Mouse (Mus musculus) neural tube, embryonic 14.5 days (tissue): Measurements from ENCODE around the gene Stxbp6. TPM values are rescaled to one million over a fixed set of nuclear protein-coding genes. Genes with fewer than 3 reads are reported as not detected.

Source experiments
- ATAC-seq: fragments of 200-750 bp; cut with Nextera tagmentation; 2 replicates; pipeline ENCODE4 v1.8.0; 2017; ENCODE audit warnings: low read depth, mild to moderate bottlenecking, moderate TSS enrichment, moderate library complexity
- H3K27ac ChIP-seq: fragments of 300-500 bp; sonication (generic); 2 replicates; pipeline ENCODE4 v1.5.1; 2014; ENCODE audit warnings: low read depth, mild to moderate bottlenecking, control low read depth, low read length, moderate library complexity, mixed read lengths
- H3K27me3 ChIP-seq: fragments of 300-500 bp; sonication (generic); 2 replicates; pipeline ENCODE4 v1.6.1; 2014; ENCODE audit warnings: low read length; ENCODE audit not compliant: control insufficient read depth, insufficient read depth
- H3K36me3 ChIP-seq: fragments of 300-500 bp; sonication (generic); 2 replicates; pipeline ENCODE4 v1.6.1; 2014; ENCODE audit warnings: low read length, mixed read lengths; ENCODE audit not compliant: control insufficient read depth, insufficient read depth
- H3K4me1 ChIP-seq: fragments of 300-500 bp; sonication (generic); 2 replicates; pipeline ENCODE4 v1.6.1; 2014; ENCODE audit warnings: low read length; ENCODE audit not compliant: control insufficient read depth, insufficient read depth
- H3K4me2 ChIP-seq: fragments of 300-500 bp; sonication (generic); 2 replicates; pipeline ENCODE4 v1.6.1; 2014; ENCODE audit warnings: mild to moderate bottlenecking, low read depth, low read length, control low read depth
- H3K4me3 ChIP-seq: fragments of 300-500 bp; sonication (generic); 2 replicates; pipeline ENCODE4 v1.5.1; 2014; ENCODE audit warnings: low read depth, low read length, control low read depth, mixed read lengths
- H3K9ac ChIP-seq: fragments of 300-500 bp; sonication (generic); replicated peaks from 2 replicates; pipeline ENCODE4 v1.6.1; 2014; ENCODE audit warnings: low read depth, mild to moderate bottlenecking, control low read depth, low read length, mixed read lengths
- H3K9me3 ChIP-seq: fragments of 300-500 bp; sonication (generic); 2 replicates; pipeline ENCODE4 v1.6.1; 2016; ENCODE audit warnings: low read length; ENCODE audit not compliant: control insufficient read depth
- WGBS: fragments of 180-500 bp; shearing (Covaris S2); extraction: QIAGEN DNeasy Blood & Tissue Kit; methylation state at CpG from one replicate; pipeline ENCODE4 v1.1.7; 2014; 5-methylcytosine and 5-hydroxymethylcytosine counted together
- polyA plus RNA-seq: library from polyadenylated mRNA; unstranded; fragments of >200 nt; fragmentation: Nextera tagmentation; extraction: Ambion mirVana; gene quantifications from 2 replicates; pipeline ENCODE4 v1.2.1, GENCODE M21; 2014

Gene Stxbp6
- polyA plus RNA-seq, 1 experiment from 2014 or later = 23.7 TPM

DNA sequence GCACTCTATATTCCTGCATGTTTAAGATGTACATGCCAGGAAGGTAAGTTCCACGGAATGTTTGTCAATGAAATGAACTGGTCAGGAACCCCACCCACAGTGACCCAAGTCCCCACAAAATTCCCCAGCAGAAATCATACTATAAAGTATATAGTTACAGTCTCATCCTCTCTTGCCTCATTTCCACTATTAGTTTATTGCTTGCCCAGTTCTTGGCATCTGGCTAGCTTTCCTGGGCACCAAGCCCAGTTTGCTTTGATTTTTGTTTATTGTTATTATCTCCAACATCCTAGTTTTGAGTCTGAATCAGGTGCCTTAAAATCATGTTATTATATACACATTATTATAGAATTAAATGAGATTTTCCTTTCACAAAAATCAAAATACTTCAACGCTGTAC lies 168.5 kb downstream of the Stxbp6 start:
- no peaks in the 10 kb centered on the region for H3K27me3 ChIP-seq
- no peak for ATAC-seq
- H3K27ac ChIP-seq = no peak overlapping the region
- H3K4me1 ChIP-seq = no peaks in the 10 kb centered on the region
- 90% methylated on average over 2 of the region's 2 CpGs for WGBS
- no peaks in the 10 kb centered on the region for H3K36me3 ChIP-seq
- no peak overlapping the region for H3K9ac ChIP-seq
- H3K4me3 ChIP-seq = no peak overlapping the region
- H3K9me3 ChIP-seq = no peaks in the 10 kb centered on the region
- H3K4me2 ChIP-seq = no peak overlapping the region

DNA sequence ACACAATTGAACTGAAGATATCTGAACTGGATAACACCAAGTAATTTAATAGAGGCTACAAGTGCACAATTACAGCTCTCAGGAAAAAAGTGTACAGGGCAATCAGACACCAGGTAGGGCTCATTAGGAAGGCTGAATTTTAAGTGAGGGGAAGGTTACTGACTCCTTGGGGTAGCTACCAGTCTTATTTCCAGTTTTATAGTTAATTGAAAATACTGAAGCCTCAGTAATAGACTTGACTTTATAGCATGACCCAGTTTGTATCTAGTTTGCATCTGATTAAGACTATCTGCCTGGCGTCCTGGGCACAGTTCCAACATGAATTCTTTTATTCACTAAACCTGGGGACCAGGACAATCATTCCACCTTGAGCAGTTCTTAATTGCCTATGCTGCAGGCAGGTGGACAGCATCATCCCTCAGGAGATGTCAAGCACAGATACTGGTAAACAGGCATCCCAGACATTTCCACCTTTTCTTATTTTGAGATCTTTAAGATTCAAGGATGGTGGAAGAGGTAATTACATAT lies 171.2 kb downstream of the Stxbp6 start:
- Histone ChIP-seq H3K9ac (no peak overlapping the region), H3K9me3 (no peaks in the 10 kb centered on the region), H3K27ac (no peak overlapping the region), H3K36me3 (no peaks in the 10 kb centered on the region), H3K4me1 (no peaks in the 10 kb centered on the region), H3K4me2 (no peak overlapping the region), H3K4me3 (no peak overlapping the region), H3K27me3 (no peaks in the 10 kb centered on the region)
- peak; percentile 60 for ATAC-seq
- WGBS = 36% methylated on average over 1 of the region's 1 CpGs

DNA sequence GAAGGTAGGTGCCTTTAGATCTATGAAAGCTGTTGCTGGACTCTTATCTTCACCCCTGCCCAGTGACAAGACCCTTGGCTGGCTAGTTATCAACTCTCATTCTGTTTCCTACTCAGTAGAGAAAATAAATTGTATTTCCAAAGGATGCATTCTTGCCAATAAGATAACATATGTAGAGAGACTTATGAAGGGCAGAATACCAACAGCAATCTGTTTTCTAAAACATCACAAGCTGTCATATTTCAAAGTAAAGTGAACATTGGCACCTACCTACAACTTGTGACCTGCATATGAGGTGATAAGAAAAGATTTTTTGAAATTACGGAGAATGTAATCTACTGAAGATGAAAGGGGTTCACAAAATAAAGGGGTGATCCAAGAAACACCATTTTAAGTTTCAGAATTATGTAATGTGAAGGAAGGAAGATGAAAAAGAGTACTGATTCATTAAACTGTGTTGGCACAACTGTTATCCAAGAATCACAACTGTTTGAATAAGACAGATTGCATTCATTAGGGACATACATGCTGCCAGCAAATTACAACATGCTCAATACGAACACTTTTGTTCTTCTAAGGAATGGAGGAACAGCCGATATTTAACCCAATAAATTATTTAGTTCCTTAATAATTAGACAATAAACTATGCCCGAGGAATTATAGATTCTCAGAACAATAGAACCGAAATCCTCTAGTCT lies 175.2 kb downstream of the Stxbp6 start:
- WGBS = 86% methylated on average over 5 of the region's 5 CpGs

DNA sequence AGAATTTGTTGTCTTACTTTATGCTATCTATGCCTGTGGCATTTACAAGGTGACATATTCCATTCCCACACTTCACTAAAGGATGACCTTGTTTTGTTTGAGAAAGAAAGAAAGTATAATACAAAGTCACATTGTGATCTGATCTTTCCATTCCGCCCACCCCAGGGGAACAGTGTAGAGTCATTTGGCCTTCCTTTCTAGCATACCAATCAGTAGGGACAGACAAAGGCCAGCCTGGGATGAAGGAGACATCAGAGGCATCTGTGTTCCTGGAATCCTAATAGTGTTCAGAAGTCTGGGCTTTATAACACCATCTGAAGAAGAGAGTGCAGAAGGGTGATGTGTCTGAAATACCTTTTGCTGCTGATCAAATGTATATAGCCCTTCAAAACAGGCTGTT lies 178.0 kb downstream of the Stxbp6 start:
- Histone ChIP-seq H3K4me2 (no peak overlapping the region), H3K36me3 (no peaks in the 10 kb centered on the region), H3K4me3 (no peak overlapping the region), H3K27ac (no peak overlapping the region), H3K27me3 (no peaks in the 10 kb centered on the region), H3K9ac (no peak overlapping the region), H3K4me1 (no peaks in the 10 kb centered on the region), H3K9me3 (no peaks in the 10 kb centered on the region)
- 77% methylated on average over 1 of the region's 1 CpGs for WGBS
- ATAC-seq = no peak

More for the DNA sequence above, 175.2 kb downstream of the Stxbp6 start:
- no peak overlapping the region for H3K4me2 ChIP-seq
- H3K4me1 ChIP-seq = no peaks in the 10 kb centered on the region
- no peak overlapping the region for H3K27ac ChIP-seq
- H3K9ac ChIP-seq = no peak overlapping the region
- no peak overlapping the region for H3K4me3 ChIP-seq
- no peaks in the 10 kb centered on the region for H3K9me3 ChIP-seq
- H3K27me3 ChIP-seq = no peaks in the 10 kb centered on the region
- H3K36me3 ChIP-seq = no peaks in the 10 kb centered on the region
- no peak for ATAC-seq

DNA sequence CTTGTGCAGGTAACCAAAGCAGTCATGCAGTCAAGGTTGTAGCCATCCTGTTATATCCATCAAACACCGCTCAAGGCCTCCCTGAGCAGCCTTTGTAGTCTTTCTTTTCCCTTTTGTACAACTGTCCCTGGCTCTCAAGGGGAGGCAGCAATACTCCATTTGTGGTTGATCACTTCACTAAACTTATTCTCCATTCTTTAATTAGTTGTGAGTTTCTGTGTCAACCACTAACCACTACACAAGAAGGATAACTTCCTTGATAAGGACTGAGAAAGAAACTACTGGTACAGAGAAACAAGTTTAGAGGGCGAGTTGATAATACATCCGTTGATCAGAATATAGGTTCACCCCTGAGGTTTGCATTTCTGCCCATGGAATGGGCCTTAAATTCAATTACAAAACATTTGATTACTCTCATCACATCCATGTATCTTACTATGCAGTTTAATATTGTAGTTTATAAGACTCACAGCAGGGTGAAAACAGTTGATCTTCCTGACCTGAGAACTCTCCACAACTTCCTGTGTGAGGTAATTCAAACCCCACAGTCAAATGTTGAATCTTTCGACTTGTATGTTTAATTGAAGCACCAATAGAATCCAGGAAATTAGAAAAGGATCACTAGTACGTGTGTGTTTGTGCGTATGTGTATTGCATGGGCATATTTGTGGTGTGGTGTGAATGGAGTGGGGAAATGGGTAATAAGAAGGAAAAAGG lies 184.7 kb downstream of the Stxbp6 start:
- 89% methylated on average over 6 of the region's 6 CpGs for WGBS
- Histone ChIP-seq H3K36me3 (no peaks in the 10 kb centered on the region), H3K27me3 (no peaks in the 10 kb centered on the region), H3K9ac (no peak overlapping the region), H3K9me3 (no peaks in the 10 kb centered on the region), H3K4me3 (no peak overlapping the region), H3K4me2 (no peak overlapping the region), H3K4me1 (no peaks in the 10 kb centered on the region), H3K27ac (no peak overlapping the region)
- ATAC-seq = no peak

DNA sequence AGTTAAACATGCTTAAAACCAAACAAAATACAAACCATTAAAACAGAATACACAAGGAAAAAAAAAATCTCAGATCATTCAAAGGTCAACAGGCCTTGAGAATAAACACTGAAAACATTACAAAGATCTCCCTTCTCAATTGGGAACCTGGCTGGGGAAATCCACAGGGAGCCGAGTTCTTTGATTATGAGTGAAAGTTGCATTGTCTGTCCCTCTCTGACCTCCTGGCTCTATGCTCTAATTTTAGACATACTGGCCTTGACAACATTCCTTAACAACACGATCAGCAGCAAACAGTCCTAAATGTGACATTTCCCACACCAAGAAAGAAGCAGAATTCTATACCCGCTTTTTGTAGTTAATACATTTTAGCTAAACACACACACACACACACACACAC lies 187.7 kb downstream of the Stxbp6 start:
- no peak for ATAC-seq
- Histone ChIP-seq H3K4me2 (no peak overlapping the region), H3K27me3 (no peaks in the 10 kb centered on the region), H3K9ac (no peak overlapping the region), H3K36me3 (no peaks in the 10 kb centered on the region), H3K27ac (no peak overlapping the region), H3K4me3 (no peak overlapping the region), H3K4me1 (no peaks in the 10 kb centered on the region), H3K9me3 (no peaks in the 10 kb centered on the region)
- WGBS = 47% methylated on average over 3 of the region's 3 CpGs

DNA sequence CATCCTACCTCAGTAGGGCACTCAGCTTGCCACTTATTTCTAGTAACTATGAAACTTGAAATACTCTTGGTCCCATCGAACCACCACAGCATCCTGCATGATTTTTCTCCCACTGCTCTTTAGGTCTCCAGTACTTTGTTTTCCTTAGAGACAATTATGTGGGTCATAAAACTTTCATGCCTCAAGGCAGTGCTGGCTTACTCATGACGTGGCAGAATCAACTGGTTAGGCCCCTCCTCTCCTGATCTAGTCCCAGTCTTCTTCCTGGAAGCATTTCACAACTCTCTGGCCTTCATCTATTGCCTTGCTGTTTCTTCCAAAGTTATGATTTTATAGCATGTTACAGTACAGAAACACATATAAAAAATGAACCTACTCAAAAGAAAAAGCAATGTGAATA lies 201.8 kb downstream of the Stxbp6 start:
- Histone ChIP-seq H3K4me1 (no peaks in the 10 kb centered on the region), H3K9me3 (no peaks in the 10 kb centered on the region), H3K27ac (no peak overlapping the region), H3K4me3 (no peak overlapping the region), H3K9ac (no peak overlapping the region), H3K4me2 (no peak overlapping the region), H3K36me3 (no peaks in the 10 kb centered on the region), H3K27me3 (no peaks in the 10 kb centered on the region)
- ATAC-seq = no peak
- WGBS = 52% methylated on average over 2 of the region's 2 CpGs

DNA sequence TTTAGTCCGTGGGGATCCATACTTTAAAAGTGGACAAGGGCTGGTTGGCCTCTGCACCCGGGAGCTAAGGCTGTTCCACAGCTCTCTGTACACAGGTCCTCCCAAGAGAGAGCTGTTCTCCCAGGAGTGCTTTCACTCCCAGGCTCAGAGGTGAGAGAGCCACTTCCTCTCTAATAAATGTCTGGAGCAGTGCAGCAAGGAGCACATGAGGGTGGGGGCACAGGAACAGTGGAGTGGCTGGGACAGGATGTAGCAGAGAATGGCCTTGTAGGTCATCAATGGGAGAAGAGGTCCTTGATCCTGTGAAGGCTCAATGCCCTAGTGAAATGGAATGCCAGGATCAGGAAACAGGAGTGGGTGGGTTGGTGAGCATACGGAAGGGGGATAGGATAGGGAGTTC lies 209.1 kb downstream of the Stxbp6 start:
- Histone ChIP-seq H3K4me2 (no peak overlapping the region), H3K4me3 (no peak overlapping the region), H3K27me3 (no peaks in the 10 kb centered on the region), H3K36me3 (no peaks in the 10 kb centered on the region), H3K4me1 (no peaks in the 10 kb centered on the region), H3K9ac (no peak overlapping the region), H3K9me3 (no peaks in the 10 kb centered on the region), H3K27ac (no peak overlapping the region)
- ATAC-seq = no peak
- WGBS = 91% methylated on average over 3 of the region's 3 CpGs

DNA sequence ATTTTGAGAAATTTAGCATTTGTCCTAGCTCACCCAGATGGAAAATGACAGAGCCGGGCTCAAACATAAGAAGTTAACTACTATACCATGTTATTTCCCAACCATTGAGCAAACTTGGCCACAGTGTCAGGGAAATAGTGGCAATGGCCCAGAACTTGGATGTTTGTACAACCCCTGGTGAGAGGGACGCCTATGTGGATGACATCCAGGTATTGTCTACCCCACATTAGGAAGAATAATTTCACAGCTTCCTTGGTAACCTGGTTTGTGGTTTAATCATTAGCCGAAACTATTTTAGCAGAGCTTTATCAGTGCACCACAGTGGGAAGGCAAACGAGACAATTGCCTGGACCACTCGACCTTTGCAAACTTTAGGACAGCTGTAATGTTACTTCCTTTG lies 215.1 kb downstream of the Stxbp6 start:
- H3K4me2 ChIP-seq = no peak overlapping the region
- no peaks in the 10 kb centered on the region for H3K36me3 ChIP-seq
- H3K9ac ChIP-seq = no peak overlapping the region
- H3K4me3 ChIP-seq = no peak overlapping the region
- H3K4me1 ChIP-seq = no peaks in the 10 kb centered on the region
- no peaks in the 10 kb centered on the region for H3K9me3 ChIP-seq
- H3K27ac ChIP-seq = no peak overlapping the region
- ATAC-seq = no peak
- no peaks in the 10 kb centered on the region for H3K27me3 ChIP-seq
- 44% methylated on average over 5 of the region's 5 CpGs for WGBS
